Mouse (Mus musculus): ENCODE data around the gene Wdr70. TPM values are rescaled to one million over a fixed set of nuclear protein-coding genes. Genes with fewer than 3 reads are reported as not detected.

Wdr70 gene
- polyA plus RNA-seq, 1 experiment from 2014 or later, result 74.5 TPM

DNA sequence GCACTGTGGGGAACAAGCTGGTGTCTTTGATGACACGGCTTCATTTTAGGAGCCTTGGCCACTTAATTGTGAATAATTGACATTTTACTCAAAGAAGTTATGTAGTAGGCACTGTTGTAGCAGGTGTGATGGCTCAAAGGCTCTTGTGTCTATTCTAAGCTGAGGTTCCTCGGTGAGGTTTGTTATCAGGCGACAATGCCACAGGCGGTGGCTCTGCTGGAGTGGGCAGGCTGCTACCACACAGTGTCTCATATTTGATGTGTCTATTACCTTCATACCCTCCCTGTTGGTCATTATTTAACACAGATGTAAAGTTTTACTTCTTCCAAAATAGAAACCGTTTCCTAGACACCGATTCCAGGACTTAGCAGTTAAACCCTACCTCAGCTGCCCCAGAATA is 177.9 kb downstream of the Wdr70 start:
- no peak overlapping the region for H3K4me3 ChIP-seq (ENCODE audit: low read depth, low read length)
- H3K36me3 ChIP-seq (ENCODE audit: control insufficient read depth, insufficient read depth, low read length), result no peaks in the 10 kb centered on the region; the same call in 1 of the 2 replicates
- H3K9ac ChIP-seq (ENCODE audit: low read length), result no peak overlapping the region
- H3K27ac ChIP-seq (replicated peaks; ENCODE audit: low read depth, low read length), result no peak overlapping the region
- H3K4me1 ChIP-seq (ENCODE audit: control insufficient read depth, insufficient read depth, low read length), result no peaks in the 10 kb centered on the region
- 92% methylated on average over 6 of the region's 6 CpGs for WGBS
- no peak overlapping the region for H3K4me2 ChIP-seq (ENCODE audit: low read depth, severe bottlenecking)
- DNase-seq (ENCODE audit: low spot score), result no peak
- no peak for ATAC-seq (ENCODE audit: insufficient number of reproducible peaks, low FRiP score, low TSS enrichment, low read depth)
- no peaks in the 10 kb centered on the region for H3K27me3 ChIP-seq (ENCODE audit: control insufficient read depth, insufficient read depth, low read length)
- no peaks in the 10 kb centered on the region for H3K9me3 ChIP-seq (ENCODE audit: control insufficient read depth, low read length)

DNA sequence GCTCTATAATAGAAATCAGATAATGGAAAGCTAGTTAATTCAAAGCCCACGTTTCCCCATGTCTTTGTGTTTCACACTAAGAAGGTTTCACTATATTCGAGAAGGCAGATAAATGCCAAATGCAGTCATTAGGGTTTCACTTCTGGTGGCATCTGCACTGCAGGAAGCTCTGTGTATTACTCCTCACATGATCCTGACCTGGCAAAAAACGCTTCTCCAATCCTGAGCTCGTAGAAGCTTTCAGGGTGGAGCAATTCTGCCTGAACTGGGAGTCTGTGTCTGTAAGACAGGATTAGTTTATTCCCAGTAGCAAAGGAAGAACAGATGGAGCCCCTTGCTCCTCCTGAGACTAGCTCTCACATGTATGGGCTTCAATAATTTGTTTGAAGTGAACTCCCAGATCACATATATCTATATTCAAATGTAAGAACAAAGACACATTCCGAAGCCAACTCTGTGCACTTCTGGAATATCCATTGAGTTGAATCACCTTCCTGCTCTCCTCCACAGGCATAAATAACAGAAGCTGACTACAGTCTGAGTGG is 192.4 kb downstream of the Wdr70 start:
- H3K27me3 ChIP-seq (ENCODE audit: control insufficient read depth, insufficient read depth, low read length), result no peaks in the 10 kb centered on the region
- WGBS, result 88% methylated on average over 5 of the region's 5 CpGs
- H3K4me1 ChIP-seq (ENCODE audit: control insufficient read depth, insufficient read depth, low read length), result no peaks in the 10 kb centered on the region
- H3K4me3 ChIP-seq (ENCODE audit: low read depth, low read length), result no peak overlapping the region
- DNase-seq (ENCODE audit: low spot score) (no peak), ATAC-seq (ENCODE audit: insufficient number of reproducible peaks, low FRiP score, low TSS enrichment, low read depth) (no peak)
- H3K36me3 ChIP-seq (ENCODE audit: control insufficient read depth, insufficient read depth, low read length), result no peaks in the 10 kb centered on the region
- no peak overlapping the region for H3K9ac ChIP-seq (ENCODE audit: low read length)
- H3K9me3 ChIP-seq (ENCODE audit: control insufficient read depth, low read length), result no peaks in the 10 kb centered on the region
- H3K27ac ChIP-seq (replicated peaks; ENCODE audit: low read depth, low read length), result no peak overlapping the region
- H3K4me2 ChIP-seq (ENCODE audit: low read depth, severe bottlenecking), result no peak overlapping the region

DNA sequence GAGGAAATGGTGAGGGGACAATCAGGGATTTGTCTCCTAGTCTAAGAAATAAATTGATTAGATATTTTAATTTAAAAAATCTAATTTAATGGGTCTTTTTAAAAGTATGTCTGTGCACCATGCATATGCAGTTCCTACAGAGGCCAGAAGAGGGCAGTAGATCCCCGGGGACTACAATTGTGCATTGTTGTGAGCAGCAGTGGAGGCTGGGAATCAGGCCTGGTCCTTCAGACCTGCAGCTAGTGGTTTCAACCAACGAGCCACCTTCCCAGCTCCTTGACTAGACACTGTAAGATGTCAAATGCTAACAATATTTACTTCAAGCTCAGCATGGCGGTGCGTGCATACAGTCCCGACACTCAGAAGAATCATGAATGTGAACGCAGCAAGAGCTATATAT is 199.7 kb downstream of the Wdr70 start:
- no peaks in the 10 kb centered on the region for H3K27me3 ChIP-seq (ENCODE audit: control insufficient read depth, insufficient read depth, low read length)
- 95% methylated on average over 6 of the region's 6 CpGs for WGBS
- no peak overlapping the region for H3K27ac ChIP-seq (replicated peaks; ENCODE audit: low read depth, low read length)
- no peak overlapping the region for H3K4me3 ChIP-seq (ENCODE audit: low read depth, low read length)
- no peak overlapping the region for H3K9ac ChIP-seq (ENCODE audit: low read length)
- no peak overlapping the region for H3K4me2 ChIP-seq (ENCODE audit: low read depth, severe bottlenecking)
- no peaks in the 10 kb centered on the region for H3K36me3 ChIP-seq (ENCODE audit: control insufficient read depth, insufficient read depth, low read length)
- ATAC-seq (ENCODE audit: insufficient number of reproducible peaks, low FRiP score, low TSS enrichment, low read depth), result no peak
- no peak for DNase-seq (ENCODE audit: low spot score)
- H3K9me3 ChIP-seq (ENCODE audit: control insufficient read depth, low read length), result no peaks in the 10 kb centered on the region
- peaks cover 3% of the 10 kb centered on the region; the same call in 1 of the 2 replicates for H3K4me1 ChIP-seq (ENCODE audit: control insufficient read depth, insufficient read depth, low read length)

DNA sequence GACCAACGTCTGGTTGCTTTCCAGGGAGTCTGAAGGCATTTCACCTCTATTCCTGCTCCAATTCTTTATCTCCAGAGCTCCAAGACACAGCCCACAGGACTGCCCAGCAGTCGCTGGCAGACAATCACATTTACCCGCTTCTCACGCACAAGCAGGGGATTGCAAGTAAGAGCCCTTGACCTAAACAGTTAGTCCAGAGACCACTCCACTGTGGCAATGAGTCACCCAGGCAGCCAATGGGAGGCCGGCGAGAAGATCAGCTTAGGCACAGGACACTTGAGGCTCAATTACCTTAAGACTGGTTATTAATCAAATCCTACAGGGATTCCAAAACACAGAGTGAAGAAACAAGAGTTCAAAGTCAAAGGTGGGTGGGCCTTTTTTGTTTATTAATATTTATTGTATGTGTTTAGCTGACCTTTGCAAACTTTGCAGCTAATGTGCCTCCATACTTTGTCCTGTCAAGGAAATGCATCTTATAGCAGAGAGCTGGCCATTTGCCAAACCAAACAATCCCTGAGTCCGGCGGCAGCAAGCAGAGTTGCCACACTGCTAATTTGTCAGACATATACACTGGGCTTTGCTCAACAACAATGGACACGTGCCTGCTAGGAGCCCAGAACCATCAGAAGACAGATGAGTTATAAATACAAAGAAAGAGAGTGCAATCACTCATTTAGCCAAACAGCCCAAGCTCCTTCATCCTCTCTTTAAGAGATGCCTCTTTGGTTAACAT is 207.3 kb downstream of the Wdr70 start:
- DNase-seq (ENCODE audit: low spot score), result no peak
- 54% methylated on average over 9 of the region's 9 CpGs for WGBS
- no peaks in the 10 kb centered on the region for H3K9me3 ChIP-seq (ENCODE audit: control insufficient read depth, low read length)

DNA sequence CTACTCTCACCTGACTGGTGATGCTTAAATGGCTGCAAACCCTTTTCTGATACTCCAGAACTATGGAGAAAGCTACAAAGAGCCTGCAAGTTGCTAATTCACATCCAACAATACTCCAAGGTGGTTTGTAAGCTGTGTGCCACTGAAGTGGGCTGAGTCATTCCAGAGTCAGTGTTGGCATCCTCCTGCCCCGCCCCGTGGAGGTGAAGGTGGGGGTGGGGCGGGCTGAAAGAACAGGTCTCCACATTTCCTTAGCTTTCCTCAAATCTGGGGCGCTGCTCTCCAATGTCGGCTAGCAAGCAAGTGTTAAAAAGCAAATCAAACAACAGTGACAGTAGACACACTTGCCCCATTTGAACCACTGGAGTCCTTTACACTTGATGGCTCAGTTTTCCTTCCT is 208.7 kb downstream of the Wdr70 start:
- H3K4me2 ChIP-seq (ENCODE audit: low read depth, severe bottlenecking), result no peak overlapping the region
- no peak overlapping the region for H3K9ac ChIP-seq (ENCODE audit: low read length)
- H3K4me3 ChIP-seq (ENCODE audit: low read depth, low read length), result no peak overlapping the region
- DNase-seq (ENCODE audit: low spot score), result no peak
- no peaks in the 10 kb centered on the region for H3K9me3 ChIP-seq (ENCODE audit: control insufficient read depth, low read length)
- no peak for ATAC-seq (ENCODE audit: insufficient number of reproducible peaks, low FRiP score, low TSS enrichment, low read depth)
- WGBS, result 70% methylated on average over 5 of the region's 5 CpGs
- H3K4me1 ChIP-seq (ENCODE audit: control insufficient read depth, insufficient read depth, low read length), result 0 out of 2 replicates have a peak, but pooled peaks cover 2% of the 10 kb centered on the region
- H3K27ac ChIP-seq (replicated peaks; ENCODE audit: low read depth, low read length), result no peak overlapping the region
- H3K36me3 ChIP-seq (ENCODE audit: control insufficient read depth, insufficient read depth, low read length), result no peaks in the 10 kb centered on the region
- H3K27me3 ChIP-seq (ENCODE audit: control insufficient read depth, insufficient read depth, low read length), result no peaks in the 10 kb centered on the region

More for the DNA sequence above, 207.3 kb downstream of the Wdr70 start:
- Histone ChIP-seq H3K4me2 (ENCODE audit: low read depth, severe bottlenecking) (no peak overlapping the region), H3K27me3 (ENCODE audit: control insufficient read depth, insufficient read depth, low read length) (no peaks in the 10 kb centered on the region), H3K4me1 (ENCODE audit: control insufficient read depth, insufficient read depth, low read length) (peaks cover 5% of the 10 kb centered on the region; the same call in 1 of the 2 replicates), H3K36me3 (ENCODE audit: control insufficient read depth, insufficient read depth, low read length) (no peaks in the 10 kb centered on the region), H3K9ac (ENCODE audit: low read length) (no peak overlapping the region), H3K4me3 (ENCODE audit: low read depth, low read length) (no peak overlapping the region), H3K27ac (replicated peaks; ENCODE audit: low read depth, low read length) (no peak overlapping the region)
- no peak for ATAC-seq (ENCODE audit: insufficient number of reproducible peaks, low FRiP score, low TSS enrichment, low read depth)

DNA sequence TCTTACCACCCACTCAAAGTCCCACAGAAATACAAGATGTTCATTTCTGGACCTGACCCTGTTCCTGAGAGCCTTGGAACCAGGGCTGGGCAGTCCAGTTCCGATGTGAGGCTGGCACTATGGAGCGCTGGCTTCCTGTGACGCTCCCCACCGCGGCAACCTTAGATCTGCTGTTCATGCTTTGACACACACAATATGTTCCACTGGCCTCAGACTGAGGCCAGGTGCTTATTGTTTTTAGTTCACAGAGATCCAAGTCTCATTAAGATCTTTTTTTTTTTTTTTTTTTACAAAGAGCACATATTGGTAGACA is 209.7 kb downstream of the Wdr70 start:
- no peaks in the 10 kb centered on the region for H3K9me3 ChIP-seq (ENCODE audit: control insufficient read depth, low read length)
- no peak for ATAC-seq (ENCODE audit: insufficient number of reproducible peaks, low FRiP score, low TSS enrichment, low read depth)
- no peak overlapping the region for H3K4me3 ChIP-seq (ENCODE audit: low read depth, low read length)
- 86% methylated on average over 5 of the region's 5 CpGs for WGBS
- no peak for DNase-seq (ENCODE audit: low spot score)
- no peak overlapping the region for H3K9ac ChIP-seq (ENCODE audit: low read length)
- H3K4me1 ChIP-seq (ENCODE audit: control insufficient read depth, insufficient read depth, low read length), result 0 out of 2 replicates have a peak, but pooled peaks cover 2% of the 10 kb centered on the region
- no peaks in the 10 kb centered on the region for H3K27me3 ChIP-seq (ENCODE audit: control insufficient read depth, insufficient read depth, low read length)
- H3K4me2 ChIP-seq (ENCODE audit: low read depth, severe bottlenecking), result no peak overlapping the region
- no peaks in the 10 kb centered on the region for H3K36me3 ChIP-seq (ENCODE audit: control insufficient read depth, insufficient read depth, low read length)
- no peak overlapping the region for H3K27ac ChIP-seq (replicated peaks; ENCODE audit: low read depth, low read length)

DNA sequence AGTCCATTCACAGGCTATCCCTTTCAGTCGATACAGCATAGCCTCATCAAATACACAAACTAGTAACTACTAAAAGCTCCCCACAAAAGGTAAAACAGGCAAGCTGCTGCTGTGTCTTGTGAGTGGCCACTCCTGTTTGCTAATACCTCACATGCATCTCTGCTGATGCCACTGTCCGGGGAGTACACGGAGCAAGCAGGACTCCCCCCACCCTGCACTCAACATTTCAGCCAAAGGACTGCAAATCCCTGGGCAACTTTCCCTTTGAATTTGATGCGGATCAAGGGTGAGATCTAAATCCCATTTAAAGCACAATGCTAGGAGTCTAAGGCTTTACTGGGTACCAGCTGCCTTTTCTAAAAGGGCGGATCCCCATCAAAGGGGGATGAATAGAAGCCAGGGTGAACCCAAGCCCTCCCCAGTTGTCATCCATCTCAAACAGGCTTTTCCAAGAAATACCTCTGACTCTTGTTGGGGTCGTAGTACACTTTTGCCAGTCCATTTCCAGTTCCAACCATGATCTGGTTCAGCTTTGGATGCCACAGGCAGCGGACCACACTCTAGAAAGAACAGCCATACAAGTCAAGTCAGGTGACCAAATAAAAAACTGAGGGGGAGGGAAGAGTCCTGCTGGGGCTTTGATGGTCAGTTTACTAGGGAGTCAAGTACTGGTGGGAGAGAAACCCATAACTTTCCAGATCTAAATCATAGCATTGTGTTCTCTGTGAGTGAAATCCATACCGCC is 210.2 kb downstream of the Wdr70 start:
- DNase-seq (ENCODE audit: low spot score) (no peak), ATAC-seq (ENCODE audit: insufficient number of reproducible peaks, low FRiP score, low TSS enrichment, low read depth) (no peak)
- 88% methylated on average over 8 of the region's 8 CpGs for WGBS

DNA sequence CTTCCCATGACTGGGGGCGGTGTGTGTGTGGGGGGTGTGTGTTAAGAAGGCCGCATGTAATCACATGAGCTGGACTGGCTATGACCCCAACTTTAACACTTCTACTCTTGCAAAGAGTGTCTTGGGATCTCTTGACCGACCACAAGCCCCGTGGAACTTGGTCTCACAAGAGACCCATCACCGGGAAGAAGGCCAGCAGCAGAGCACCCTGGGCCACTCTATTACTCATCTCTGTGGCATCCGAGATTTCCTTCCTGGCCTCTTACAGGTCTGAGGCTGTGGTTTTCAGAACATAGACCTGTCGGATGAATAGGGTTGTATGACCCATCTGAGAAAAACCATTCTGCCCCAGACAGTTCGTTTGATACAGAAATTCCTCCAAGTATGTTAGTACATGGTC is 212.4 kb downstream of the Wdr70 start:
- Histone ChIP-seq H3K4me3 (ENCODE audit: low read depth, low read length) (no peak overlapping the region), H3K9ac (ENCODE audit: low read length) (no peak overlapping the region), H3K27me3 (ENCODE audit: control insufficient read depth, insufficient read depth, low read length) (no peaks in the 10 kb centered on the region), H3K36me3 (ENCODE audit: control insufficient read depth, insufficient read depth, low read length) (no peaks in the 10 kb centered on the region), H3K9me3 (ENCODE audit: control insufficient read depth, low read length) (no peaks in the 10 kb centered on the region), H3K27ac (replicated peaks; ENCODE audit: low read depth, low read length) (no peak overlapping the region), H3K4me2 (ENCODE audit: low read depth, severe bottlenecking) (no peak overlapping the region), H3K4me1 (ENCODE audit: control insufficient read depth, insufficient read depth, low read length) (0 out of 2 replicates have a peak, but pooled peaks cover 2% of the 10 kb centered on the region)
- DNase-seq (ENCODE audit: low spot score), result no peak
- WGBS, result 92% methylated on average over 8 of the region's 8 CpGs
- no peak for ATAC-seq (ENCODE audit: insufficient number of reproducible peaks, low FRiP score, low TSS enrichment, low read depth)

More for the DNA sequence above, 210.2 kb downstream of the Wdr70 start:
- Histone ChIP-seq H3K9ac (ENCODE audit: low read length) (no peak overlapping the region), H3K36me3 (ENCODE audit: control insufficient read depth, insufficient read depth, low read length) (no peaks in the 10 kb centered on the region), H3K4me2 (ENCODE audit: low read depth, severe bottlenecking) (no peak overlapping the region), H3K4me3 (ENCODE audit: low read depth, low read length) (no peak overlapping the region), H3K4me1 (ENCODE audit: control insufficient read depth, insufficient read depth, low read length) (0 out of 2 replicates have a peak, but pooled peaks cover 2% of the 10 kb centered on the region), H3K27ac (replicated peaks; ENCODE audit: low read depth, low read length) (no peak overlapping the region), H3K27me3 (ENCODE audit: control insufficient read depth, insufficient read depth, low read length) (no peaks in the 10 kb centered on the region), H3K9me3 (ENCODE audit: control insufficient read depth, low read length) (no peaks in the 10 kb centered on the region)
